Mouse (Mus musculus) forebrain, embryonic 13.5 days (tissue): ENCODE data around the gene Gpr150. TPM values are rescaled to one million over a fixed set of nuclear protein-coding genes. Genes with fewer than 3 reads are reported as not detected.

ENCODE experiments used
- ATAC-seq: fragments of 200-750 bp; cut with Nextera tagmentation; 2 replicates; pipeline ENCODE4 v1.8.0; 2017
- H3K27ac ChIP-seq: fragments of 300-500 bp; sonication (generic); 2 replicates; pipeline ENCODE4 v1.5.1; 2015; ENCODE audit warnings: inconsistent platforms, mild to moderate bottlenecking, moderate library complexity
- H3K27me3 ChIP-seq: fragments of 300-500 bp; sonication (generic); 2 replicates; pipeline ENCODE4 v1.6.1; 2015; ENCODE audit warnings: mild to moderate bottlenecking, inconsistent platforms
- H3K36me3 ChIP-seq: fragments of 300-500 bp; sonication (generic); 2 replicates; pipeline ENCODE4 v1.6.1; 2015; ENCODE audit warnings: mild to moderate bottlenecking, inconsistent platforms; ENCODE audit not compliant: poor library complexity, severe bottlenecking
- H3K4me1 ChIP-seq: fragments of 300-500 bp; sonication (generic); 2 replicates; pipeline ENCODE4 v1.6.1; 2015; ENCODE audit warnings: inconsistent platforms
- H3K4me2 ChIP-seq: fragments of 300-500 bp; sonication (generic); 2 replicates; pipeline ENCODE4 v1.6.1; 2015; ENCODE audit warnings: inconsistent platforms, mild to moderate bottlenecking, moderate library complexity
- H3K4me3 ChIP-seq: fragments of 300-500 bp; sonication (generic); 2 replicates; pipeline ENCODE4 v1.5.1; 2015; ENCODE audit warnings: mild to moderate bottlenecking, inconsistent platforms
- H3K9ac ChIP-seq: fragments of 300-500 bp; sonication (generic); 2 replicates; pipeline ENCODE4 v1.6.1; 2015; ENCODE audit warnings: mild to moderate bottlenecking, inconsistent platforms
- H3K9me3 ChIP-seq: fragments of 300-500 bp; sonication (generic); replicated peaks from 2 replicates; pipeline ENCODE4 v1.6.1; 2016; ENCODE audit warnings: inconsistent platforms
- WGBS: fragments of 180-500 bp; shearing (Covaris S2); methylation state at CpG from one replicate; pipeline ENCODE4 v1.1.7; 2015; 5-methylcytosine and 5-hydroxymethylcytosine counted together
- polyA plus RNA-seq: library from polyadenylated mRNA; unstranded; fragments of >200 nt; fragmentation: Nextera tagmentation; extraction: Ambion mirVana; gene quantifications from 2 replicates; pipeline ENCODE4 v1.2.1, GENCODE M21; 2015

Gene Gpr150
- polyA plus RNA-seq, 1 experiment from 2014 or later, result 0.74 TPM

DNA sequence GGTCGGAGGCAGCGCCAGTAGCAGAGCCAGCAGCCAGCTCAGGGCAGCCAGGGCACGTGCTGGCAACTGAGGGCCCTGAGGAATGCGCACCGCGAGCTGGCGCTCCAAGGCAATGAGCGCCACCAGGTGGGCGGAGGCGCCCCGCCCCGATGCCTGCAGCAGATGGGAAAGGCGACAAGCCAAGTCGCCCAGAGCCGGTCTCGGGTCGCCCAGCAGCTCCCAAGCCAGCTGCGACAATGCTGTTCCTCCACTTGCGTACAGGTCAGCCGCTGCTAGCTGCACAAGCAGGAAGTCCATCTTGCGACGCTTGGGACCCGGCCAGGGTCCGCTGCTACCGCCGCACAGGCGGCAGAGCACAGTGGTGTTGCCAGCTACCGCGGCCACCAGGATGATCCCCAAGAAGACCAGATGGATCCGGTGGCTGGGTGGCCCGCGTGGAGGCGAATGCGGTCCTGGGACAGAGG, 503 bp downstream of the Gpr150 start:
- Histone ChIP-seq H3K27ac (no peak overlapping the region), H3K9ac (peak overlapping the region; percentile 66), H3K9me3 (no peaks in the 10 kb centered on the region), H3K4me1 (peaks cover 17% of the 10 kb centered on the region), H3K4me2 (peak overlapping the region; percentile 100), H3K27me3 (peaks cover 57% of the 10 kb centered on the region), H3K4me3 (peak overlapping the region; percentile 55), H3K36me3 (no peaks in the 10 kb centered on the region)
- ATAC-seq, result peak; percentile 95
- 0% methylated on average over 32 of the region's 34 CpGs for WGBS

DNA sequence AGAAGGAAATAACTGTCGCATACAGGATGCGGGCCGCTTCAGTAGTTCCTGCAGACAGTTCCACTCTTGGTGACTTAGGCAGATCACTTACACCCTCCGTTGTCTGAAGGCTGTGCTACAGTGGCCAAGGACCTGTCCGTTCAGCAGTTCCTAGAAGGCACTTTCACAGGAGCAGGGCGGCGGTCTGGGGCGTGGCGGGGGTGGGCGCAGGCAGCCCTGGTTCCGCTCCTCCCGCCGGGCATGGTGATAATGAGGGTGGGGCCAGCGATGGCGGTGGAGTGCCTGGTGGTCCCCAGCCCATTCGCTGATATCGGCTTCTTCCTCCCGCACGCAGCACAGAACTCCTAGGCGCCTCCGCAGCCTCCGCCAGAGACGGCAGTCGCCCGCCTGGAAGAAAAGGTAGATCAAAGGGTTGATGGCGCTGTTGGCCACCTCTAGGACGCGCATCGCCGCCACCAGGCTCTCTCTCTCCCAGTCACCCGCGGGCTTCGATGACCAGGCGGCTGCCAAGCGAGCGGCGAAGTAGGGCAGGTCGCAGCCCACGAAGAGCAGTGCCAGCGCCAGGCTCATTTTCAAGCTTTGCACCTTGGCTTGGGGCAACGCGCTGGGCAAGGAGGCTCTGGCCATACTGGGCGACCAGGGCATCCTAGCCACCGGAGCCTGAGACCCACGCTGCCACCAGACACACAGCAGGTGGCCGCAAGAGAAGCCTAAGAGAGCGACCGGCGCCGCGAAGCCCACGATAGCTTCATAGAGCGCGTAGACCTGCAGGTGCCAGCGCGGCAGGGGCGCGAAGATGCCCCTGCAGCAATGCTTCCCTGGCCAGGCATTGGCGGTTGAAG, 1.2 kb downstream of the Gpr150 start:
- H3K27me3 ChIP-seq, result peaks cover 57% of the 10 kb centered on the region

DNA sequence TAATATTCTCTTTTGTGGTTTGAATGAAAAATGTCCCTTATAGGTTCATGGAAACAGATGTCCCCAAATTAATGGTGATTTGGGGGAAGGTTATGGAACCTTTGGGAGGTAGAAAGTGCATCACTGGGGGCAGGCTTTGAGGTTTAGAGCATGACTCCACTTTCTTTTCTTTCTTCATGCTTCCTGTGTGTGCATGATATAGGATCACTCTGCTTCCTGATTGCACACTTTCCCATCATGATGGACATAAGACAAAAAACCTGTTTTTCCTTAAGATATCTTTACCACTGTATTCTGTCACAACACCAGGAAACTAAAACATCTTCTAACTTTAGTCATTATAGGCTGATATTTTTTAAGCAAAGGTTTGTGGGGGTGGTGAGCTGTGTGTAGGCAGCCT, 11.8 kb downstream of the Gpr150 start:
- no peaks in the 10 kb centered on the region for H3K36me3 ChIP-seq
- H3K27me3 ChIP-seq, result no peaks in the 10 kb centered on the region
- no peaks in the 10 kb centered on the region for H3K4me1 ChIP-seq
- no peak overlapping the region for H3K9ac ChIP-seq
- H3K27ac ChIP-seq, result no peak overlapping the region
- no peak overlapping the region for H3K4me3 ChIP-seq
- ATAC-seq, result no peak
- H3K9me3 ChIP-seq, result no peaks in the 10 kb centered on the region
- no peak overlapping the region for H3K4me2 ChIP-seq

More for the DNA sequence above, 1.2 kb downstream of the Gpr150 start:
- no peaks in the 10 kb centered on the region for H3K36me3 ChIP-seq
- H3K4me2 ChIP-seq, result peak overlapping the region; percentile 100
- H3K4me3 ChIP-seq, result peak overlapping the region; percentile 55
- peaks cover 17% of the 10 kb centered on the region for H3K4me1 ChIP-seq
- H3K9me3 ChIP-seq, result no peaks in the 10 kb centered on the region
- ATAC-seq, result peak; percentile 78
- H3K27ac ChIP-seq, result no peak overlapping the region
- under 1% methylated on average over 58 of the region's 59 CpGs for WGBS
- H3K9ac ChIP-seq, result peak overlapping the region; percentile 66

DNA sequence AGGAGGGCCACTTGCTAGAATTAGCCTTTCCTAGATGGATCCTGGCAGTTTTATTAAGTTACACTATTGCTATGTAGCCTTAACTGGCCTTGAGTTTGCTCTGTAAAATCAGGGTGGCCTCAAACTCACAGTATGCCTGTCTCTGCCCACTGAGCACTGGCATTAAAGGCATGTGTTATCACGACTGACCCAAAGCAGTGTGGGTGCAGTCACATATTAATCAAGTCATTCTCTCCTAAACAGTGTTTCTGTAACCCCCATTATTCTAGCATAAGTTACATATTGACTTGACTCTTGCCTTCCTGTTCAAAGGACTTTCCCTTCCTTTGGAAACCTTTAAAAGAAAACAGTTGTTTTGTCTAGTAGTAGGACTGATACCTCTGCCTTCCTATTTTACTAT, 14.3 kb downstream of the Gpr150 start:
- no peaks in the 10 kb centered on the region for H3K27me3 ChIP-seq
- no peak overlapping the region for H3K9ac ChIP-seq
- H3K4me2 ChIP-seq, result no peak overlapping the region
- ATAC-seq, result no peak
- no peak overlapping the region for H3K4me3 ChIP-seq
- H3K4me1 ChIP-seq, result no peaks in the 10 kb centered on the region
- WGBS, result 64% methylated on average over 1 of the region's 1 CpGs
- no peak overlapping the region for H3K27ac ChIP-seq
- no peaks in the 10 kb centered on the region for H3K36me3 ChIP-seq
- H3K9me3 ChIP-seq, result no peaks in the 10 kb centered on the region

- Histone ChIP-seq H3K36me3 (no peaks in the 10 kb centered on the region), H3K27me3 (no peaks in the 10 kb centered on the region), H3K4me2 (no peak overlapping the region), H3K4me3 (no peak overlapping the region), H3K9me3 (no peaks in the 10 kb centered on the region), H3K4me1 (no peaks in the 10 kb centered on the region), H3K9ac (no peak overlapping the region), H3K27ac (no peak overlapping the region)
- no peak for ATAC-seq
- 87% methylated on average over 3 of the region's 3 CpGs for WGBS
Measured at GRCm38 (mm10) chr13:76024588-76024987, 32.2 kb downstream of the Gpr150 start.

- Histone ChIP-seq H3K4me1 (peaks cover 8% of the 10 kb centered on the region), H3K4me2 (no peak overlapping the region), H3K4me3 (no peak overlapping the region), H3K27me3 (no peaks in the 10 kb centered on the region), H3K27ac (no peak overlapping the region), H3K36me3 (no peaks in the 10 kb centered on the region), H3K9me3 (no peaks in the 10 kb centered on the region), H3K9ac (no peak overlapping the region)
- WGBS, result 93% methylated on average over 2 of the region's 2 CpGs
- no peak for ATAC-seq
Measured at GRCm38 (mm10) chr13:76021782-76022181, 35.0 kb downstream of the Gpr150 start.

DNA sequence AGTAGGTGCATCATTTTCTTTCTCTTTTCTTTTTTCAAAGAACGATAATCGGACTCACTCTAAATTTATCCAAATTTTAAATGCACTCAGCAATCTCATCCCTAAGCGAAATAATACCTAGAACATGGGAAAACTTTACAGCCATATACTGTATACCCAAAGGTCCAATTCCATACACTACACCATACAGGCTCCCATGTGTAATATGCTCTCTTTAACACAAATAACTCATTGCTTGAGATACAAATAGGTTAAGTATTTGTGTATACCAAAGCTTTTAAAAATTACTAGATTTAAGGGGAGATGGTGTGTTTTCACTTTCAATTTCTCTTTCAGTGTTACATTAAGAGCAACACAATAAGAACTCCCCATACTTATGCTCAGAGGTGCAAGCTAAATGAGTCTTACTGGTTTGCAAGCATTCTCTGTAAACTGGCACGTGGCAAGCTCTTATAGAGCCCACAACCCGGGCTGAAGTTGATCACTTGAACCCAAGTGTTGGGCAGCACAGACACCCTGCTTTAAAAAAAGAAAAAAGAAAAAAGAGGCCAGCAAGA, 37.9 kb downstream of the Gpr150 start:
- H3K4me2 ChIP-seq, result peak overlapping the region; percentile 71
- H3K4me3 ChIP-seq, result peak overlapping the region; percentile 69
- peaks cover 8% of the 10 kb centered on the region for H3K4me1 ChIP-seq
- H3K9ac ChIP-seq, result no peak overlapping the region; the same call in 1 of the 2 replicates
- no peak overlapping the region for H3K27ac ChIP-seq
- 42% methylated on average over 5 of the region's 5 CpGs for WGBS
- no peaks in the 10 kb centered on the region for H3K27me3 ChIP-seq
- ATAC-seq, result peak; percentile 64
- no peaks in the 10 kb centered on the region for H3K36me3 ChIP-seq
- H3K9me3 ChIP-seq, result no peaks in the 10 kb centered on the region

DNA sequence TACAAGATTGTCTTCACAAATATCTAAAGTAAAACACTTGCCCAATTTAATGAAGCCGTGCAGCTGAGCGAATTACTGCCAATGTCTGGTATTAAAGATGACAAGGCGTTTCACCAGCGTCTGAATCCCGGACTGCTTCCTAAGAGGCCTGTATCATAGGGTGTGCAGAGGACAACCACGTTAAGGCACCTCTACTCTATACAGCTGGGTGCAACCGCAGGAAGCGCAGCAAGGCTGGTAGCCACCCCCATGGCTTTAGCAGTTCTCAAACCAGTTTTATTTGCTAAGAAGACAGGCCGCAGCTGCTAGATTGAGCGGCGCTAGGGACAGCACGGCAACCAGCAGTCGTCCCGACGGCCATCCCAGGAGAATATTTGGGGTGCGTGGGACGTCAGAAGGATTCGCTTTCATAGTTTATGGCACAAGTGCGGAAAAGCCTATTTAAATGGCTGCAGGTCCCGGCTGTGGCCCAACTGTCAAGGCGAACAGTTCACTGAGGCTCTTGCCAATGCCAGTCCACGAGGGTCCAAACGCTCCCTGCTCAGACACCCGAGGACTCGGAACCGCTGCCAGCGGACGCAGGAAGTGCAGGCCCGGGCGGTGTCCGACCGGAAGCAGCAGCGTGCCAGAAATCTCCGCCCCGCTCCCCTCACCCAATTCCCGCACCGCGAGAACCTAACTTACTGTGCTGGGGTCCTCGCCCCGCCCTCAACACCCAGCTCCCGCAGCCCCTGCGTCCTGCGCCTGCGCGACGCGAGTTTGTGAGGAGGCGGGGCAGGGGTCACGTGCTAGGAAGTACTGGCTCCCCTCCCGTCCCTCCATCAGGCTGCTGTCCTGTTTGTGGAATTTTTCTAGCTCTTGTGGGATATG, 38.6 kb downstream of the Gpr150 start, which contains the start of gene Rfesd:
Gene Rfesd, minus strand, starts transcription at position 746 of the 870 bp plus-strand sequence.
- 1% methylated on average over 50 of the region's 50 CpGs for WGBS
- H3K9me3 ChIP-seq, result no peaks in the 10 kb centered on the region

GRCm38 (mm10) chr13:76017465-76017864, 39.3 kb downstream of the Gpr150 start:
- whole genome bisulfite sequencing, result 74% methylated on average over 4 of the region's 4 CpGs
- H3K9ac ChIP-seq, result peak overlapping the region; percentile 83
- ATAC-seq, result no peak
- H3K4me3 ChIP-seq, result peak overlapping the region; percentile 69
- no peaks in the 10 kb centered on the region for H3K27me3 ChIP-seq
- peaks cover 8% of the 10 kb centered on the region for H3K4me1 ChIP-seq
- 0 out of 2 replicates have a peak overlapping the region, but pooled peaks have one; percentile 84 for H3K27ac ChIP-seq
- no peaks in the 10 kb centered on the region for H3K9me3 ChIP-seq
- H3K4me2 ChIP-seq, result peak overlapping the region; percentile 71
- no peaks in the 10 kb centered on the region for H3K36me3 ChIP-seq

More for the DNA sequence above, 38.6 kb downstream of the Gpr150 start, which contains the start of gene Rfesd:
- Histone ChIP-seq H3K4me3 (peak within 1 kb of the TSS; percentile 69), H3K36me3 (no peaks in the 10 kb centered on the region), H3K27me3 (no peaks in the 10 kb centered on the region), H3K4me2 (peak within 1 kb of the TSS; percentile 71), H3K9ac (peak within 1 kb of the TSS; percentile 83), H3K4me1 (peaks cover 8% of the 10 kb centered on the region), H3K27ac (peak within 1 kb of the TSS; percentile 84)
- ATAC-seq, result peak; percentile 100

- WGBS, result 82% methylated on average over 2 of the region's 2 CpGs
- peaks cover 8% of the 10 kb centered on the region for H3K4me1 ChIP-seq
- no peaks in the 10 kb centered on the region for H3K9me3 ChIP-seq
- no peaks in the 10 kb centered on the region for H3K36me3 ChIP-seq
- H3K9ac ChIP-seq, result no peak overlapping the region
- H3K4me3 ChIP-seq, result no peak overlapping the region
- no peak overlapping the region for H3K27ac ChIP-seq
- ATAC-seq, result no peak
- H3K27me3 ChIP-seq, result no peaks in the 10 kb centered on the region
- H3K4me2 ChIP-seq, result no peak overlapping the region
Measured at GRCm38 (mm10) chr13:76014511-76014910, 42.3 kb downstream of the Gpr150 start.
